Mouse (Mus musculus) erythroblast, embryonic 14.5 days (primary cell): Measurements from ENCODE around the gene Gm28557. TPM values are rescaled to one million over a fixed set of nuclear protein-coding genes. Genes with fewer than 3 reads are reported as not detected.

Experiments used
- H3K27me3 ChIP-seq: 2 replicates; pipeline ENCODE4 v1.6.1; 2012; ENCODE audit warnings: inconsistent platforms; ENCODE audit not compliant: control insufficient read depth
- H3K36me3 ChIP-seq: 2 replicates; pipeline ENCODE4 v1.6.1; 2012; ENCODE audit warnings: mild to moderate bottlenecking, inconsistent platforms; ENCODE audit not compliant: control insufficient read depth
- H3K4me1 ChIP-seq: 2 replicates; pipeline ENCODE4 v1.6.1; 2012; ENCODE audit warnings: inconsistent platforms; ENCODE audit not compliant: control insufficient read depth
- H3K4me3 ChIP-seq: replicated peaks from 2 replicates; pipeline ENCODE3; 2012; ENCODE audit warnings: moderate library complexity, mild to moderate bottlenecking, inconsistent platforms
- H3K9me3 ChIP-seq: 2 replicates; pipeline ENCODE4 v1.6.1; 2012; ENCODE audit warnings: low read length, inconsistent platforms, mixed read lengths; ENCODE audit not compliant: control insufficient read depth
- GATA1 ChIP-seq: IDR thresholded peaks from 2 replicates; pipeline ENCODE4 v1.6.1; 2012; ENCODE audit warnings: low read length, inconsistent platforms, mixed read lengths
- TAL1 ChIP-seq: IDR thresholded peaks from 3 replicates; pipeline ENCODE4 v1.6.1; 2012; ENCODE audit warnings: low read length, inconsistent platforms, mixed read lengths
- polyA plus RNA-seq: library from polyadenylated mRNA; stranded (reverse); fragments of >175 nt; gene quantifications from 2 replicates; pipeline ENCODE4 v1.2.3, GENCODE M21; 2012

The Gm28557 gene
- polyA plus RNA-seq, 1 experiment = 0.04 TPM

DNA sequence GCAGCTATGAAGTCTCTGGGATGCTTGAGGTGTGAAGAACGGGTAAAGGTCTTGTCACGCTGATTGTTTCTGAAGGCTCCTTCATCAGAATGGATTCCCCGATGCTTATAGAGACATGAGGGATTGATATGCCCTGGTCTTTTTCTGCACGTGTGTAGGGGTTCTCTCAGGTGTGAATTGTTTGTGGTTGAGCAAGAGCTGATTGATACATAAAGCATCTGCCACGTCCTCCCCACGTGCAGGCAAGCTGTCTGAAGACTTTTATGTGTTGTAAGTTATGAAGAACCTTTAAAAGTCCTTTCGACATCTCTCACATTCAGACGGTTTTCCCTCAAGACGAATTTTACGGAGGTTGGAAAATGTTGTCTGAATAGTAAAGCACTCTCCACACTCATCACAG lies 10.5 kb downstream of the Gm28557 start, which contains the start of gene Zfp708:
Gene Zfp708, minus strand, starts transcription at position 101 of the 400 bp plus-strand sequence.
- TF ChIP-seq TAL1 = no peak
- no peak for TF ChIP-seq GATA1
- Histone ChIP-seq H3K4me3 (no peak within 1 kb of the TSS), H3K9me3 (no peaks in the 10 kb centered on the region), H3K27me3 (no peaks in the 10 kb centered on the region), H3K36me3 (peaks cover 35% of the 10 kb centered on the region), H3K4me1 (no peaks in the 10 kb centered on the region)

DNA sequence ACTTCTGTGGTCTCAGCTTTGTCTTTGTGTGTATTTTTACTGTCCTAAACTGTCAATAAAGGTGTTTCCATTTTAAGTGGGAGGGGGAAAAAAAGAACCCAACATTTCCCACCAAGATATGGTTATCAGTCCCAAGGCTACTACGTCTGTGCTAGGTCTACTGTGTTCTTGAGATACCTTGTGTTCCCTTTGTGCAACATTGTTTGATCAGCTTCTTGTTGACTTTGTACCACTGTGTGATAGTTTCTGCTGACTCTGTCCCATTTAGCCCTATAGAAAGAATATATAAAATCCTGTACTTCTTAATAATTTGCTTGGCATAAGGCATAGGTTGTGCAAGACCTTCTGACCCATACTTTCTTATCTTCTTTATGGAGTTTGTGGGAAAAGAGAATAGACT lies 18.2 kb downstream of the Gm28557 start:
- H3K36me3 ChIP-seq = no peaks in the 10 kb centered on the region; the same call in none of the 2 replicates
- TF ChIP-seq TAL1 (no peak), GATA1 (no peak)
- no peaks in the 10 kb centered on the region for H3K27me3 ChIP-seq
- H3K4me3 ChIP-seq = no peak overlapping the region
- H3K9me3 ChIP-seq = no peaks in the 10 kb centered on the region
- no peaks in the 10 kb centered on the region for H3K4me1 ChIP-seq

DNA sequence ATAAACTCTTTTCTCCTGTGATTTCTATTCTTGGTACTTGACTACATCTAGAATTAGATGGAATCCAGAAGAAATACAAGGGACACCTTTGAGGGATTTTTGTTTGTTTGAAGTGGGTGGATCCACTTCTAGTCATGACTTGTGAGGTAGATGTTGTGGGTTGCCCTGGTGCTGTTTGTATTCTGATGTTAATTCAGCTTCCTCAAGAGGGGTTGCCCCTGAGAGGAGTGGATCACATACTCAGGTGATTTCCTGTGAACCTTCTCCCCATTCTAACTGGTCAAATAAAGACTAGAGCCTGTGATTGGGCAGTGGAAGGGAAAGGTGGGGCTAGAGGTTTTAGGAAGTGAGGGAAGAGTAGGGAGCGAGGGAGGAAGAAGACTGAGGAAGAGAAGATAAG lies 26.5 kb downstream of the Gm28557 start:
- Histone ChIP-seq H3K4me3 (peak overlapping the region; percentile 67), H3K36me3 (peaks cover 2% of the 10 kb centered on the region), H3K9me3 (no peaks in the 10 kb centered on the region), H3K4me1 (peaks cover 19% of the 10 kb centered on the region), H3K27me3 (no peaks in the 10 kb centered on the region)
- TF ChIP-seq GATA1 (no peak), TAL1 (no peak)

DNA sequence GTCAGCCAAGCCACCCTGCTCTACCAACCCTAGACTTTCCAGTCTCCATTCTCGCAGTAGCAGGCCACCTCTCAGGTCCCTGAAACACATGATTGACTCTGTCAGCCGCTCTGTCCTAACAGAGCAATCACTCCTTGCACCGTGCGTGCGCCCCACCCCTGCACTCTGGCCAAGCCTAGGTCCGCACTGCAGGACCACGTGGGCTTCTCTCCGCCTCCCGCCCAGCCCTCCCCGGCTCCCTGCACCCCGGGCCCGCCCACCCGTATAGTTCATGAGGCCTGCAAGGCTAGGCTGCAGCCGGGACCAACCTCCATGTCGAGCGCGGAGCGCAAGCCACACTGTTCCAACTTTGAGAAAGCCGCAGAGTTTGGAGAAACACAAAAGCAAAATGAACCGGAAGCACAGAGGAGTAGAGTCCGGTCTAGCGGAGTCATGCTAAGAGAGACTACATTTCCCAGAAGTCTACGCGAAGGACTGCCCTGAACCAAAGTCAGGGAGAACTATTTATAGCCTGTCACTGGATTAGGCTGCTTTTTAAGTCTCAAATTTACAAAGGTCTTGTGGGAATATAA lies 27.2 kb downstream of the Gm28557 start:
- H3K9me3 ChIP-seq = no peaks in the 10 kb centered on the region
- peaks cover 2% of the 10 kb centered on the region for H3K36me3 ChIP-seq
- H3K4me1 ChIP-seq = peaks cover 19% of the 10 kb centered on the region
- no peaks in the 10 kb centered on the region for H3K27me3 ChIP-seq
- TF ChIP-seq TAL1 (no peak), GATA1 (no peak)
- H3K4me3 ChIP-seq = peak overlapping the region; percentile 67

DNA sequence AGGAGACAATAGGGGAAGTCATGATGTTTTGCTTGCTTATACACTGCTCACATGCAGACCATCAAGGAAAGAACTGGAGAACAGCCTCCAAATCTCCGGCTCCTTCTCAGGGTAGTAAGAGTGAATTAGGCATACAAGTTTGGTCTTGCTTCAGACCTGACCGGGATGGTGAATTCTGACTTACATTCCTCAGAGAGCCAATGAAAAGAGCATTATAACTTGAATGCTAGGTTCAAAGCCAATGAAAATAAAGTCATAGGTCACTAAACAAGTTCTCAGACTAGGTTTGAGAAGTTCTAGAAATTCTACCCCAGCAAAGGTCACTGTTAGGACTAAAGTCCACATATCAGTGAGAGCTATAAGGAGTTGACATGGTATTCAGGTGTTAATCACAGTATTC lies 31.2 kb downstream of the Gm28557 start:
- peaks cover 3% of the 10 kb centered on the region for H3K9me3 ChIP-seq
- H3K36me3 ChIP-seq = peaks cover 10% of the 10 kb centered on the region

DNA sequence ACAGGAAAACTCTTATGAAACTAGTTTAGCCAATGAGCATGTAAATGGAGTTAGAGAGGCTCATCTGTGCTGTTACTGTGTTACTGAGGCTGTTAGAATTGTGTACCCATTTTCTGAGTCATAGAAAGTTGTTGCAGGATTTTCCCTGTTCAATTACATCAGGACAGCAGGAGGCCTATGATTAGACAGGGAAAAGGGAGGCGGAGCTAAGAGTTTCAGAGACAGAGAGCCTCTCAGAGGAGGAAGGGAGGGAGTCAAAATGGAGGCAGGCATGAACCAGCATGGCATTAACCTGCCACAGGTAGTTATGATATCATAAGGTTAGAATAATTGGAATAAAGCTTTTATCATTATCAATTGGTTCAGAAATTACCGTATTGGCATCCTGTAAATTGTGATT lies 35.6 kb downstream of the Gm28557 start:
- Histone ChIP-seq H3K4me3 (no peak overlapping the region), H3K36me3 (peaks cover 25% of the 10 kb centered on the region), H3K9me3 (peaks cover 17% of the 10 kb centered on the region), H3K27me3 (no peaks in the 10 kb centered on the region), H3K4me1 (no peaks in the 10 kb centered on the region)
- TF ChIP-seq TAL1 (no peak), GATA1 (no peak)

More for the DNA sequence above, 31.2 kb downstream of the Gm28557 start:
- TF ChIP-seq GATA1 = no peak
- TF ChIP-seq TAL1 = no peak
- Histone ChIP-seq H3K4me3 (no peak overlapping the region), H3K4me1 (peaks cover 18% of the 10 kb centered on the region), H3K27me3 (no peaks in the 10 kb centered on the region)

DNA sequence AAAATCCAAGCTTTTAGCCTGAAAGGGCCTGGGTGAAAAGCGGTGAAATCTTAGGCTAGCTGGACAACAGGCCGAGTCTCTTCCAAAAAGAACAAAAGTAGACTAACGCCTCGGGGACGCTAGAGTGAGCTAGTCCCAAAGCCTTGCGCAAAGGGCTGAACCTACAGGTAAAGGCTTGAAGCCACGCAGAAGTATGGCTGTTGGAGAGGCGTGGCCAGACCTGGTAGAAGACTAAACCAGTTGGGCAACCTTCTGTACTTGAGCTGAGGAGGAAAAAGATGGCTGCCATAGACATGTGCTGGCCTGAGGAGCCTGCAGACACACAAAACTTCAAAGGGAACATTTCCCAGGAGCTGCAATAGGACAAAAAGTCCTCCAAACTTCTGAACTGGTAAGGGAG lies 43.0 kb downstream of the Gm28557 start:
- peaks cover 13% of the 10 kb centered on the region for H3K4me1 ChIP-seq
- H3K9me3 ChIP-seq = peaks cover 5% of the 10 kb centered on the region
- TF ChIP-seq TAL1 = no peak
- no peak for TF ChIP-seq GATA1
- no peak overlapping the region for H3K4me3 ChIP-seq
- no peaks in the 10 kb centered on the region for H3K27me3 ChIP-seq
- H3K36me3 ChIP-seq = peaks cover 7% of the 10 kb centered on the region

DNA sequence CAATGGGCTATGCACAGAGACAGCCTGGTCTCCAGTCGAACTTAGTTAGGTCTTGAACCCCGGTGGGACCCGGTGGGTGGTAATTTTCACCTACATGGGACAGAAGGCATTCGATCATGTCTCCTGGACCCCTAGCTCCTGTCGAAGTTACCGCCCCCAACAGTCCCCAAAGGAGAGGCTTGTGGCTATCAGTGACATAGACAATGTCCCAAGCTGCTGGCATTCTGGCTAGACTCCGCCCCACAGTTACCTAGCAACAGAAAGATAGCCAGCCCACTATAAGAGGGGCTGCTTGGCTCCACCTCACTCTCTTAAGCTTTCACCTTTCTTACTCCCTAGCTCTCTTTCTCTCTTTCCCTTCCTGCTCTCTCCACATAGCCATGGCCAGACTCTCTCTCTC lies 46.0 kb downstream of the Gm28557 start:
- Histone ChIP-seq H3K4me1 (peaks cover 19% of the 10 kb centered on the region), H3K36me3 (no peaks in the 10 kb centered on the region), H3K4me3 (no peak overlapping the region), H3K27me3 (no peaks in the 10 kb centered on the region), H3K9me3 (no peaks in the 10 kb centered on the region)
- TF ChIP-seq GATA1 (no peak), TAL1 (no peak)

DNA sequence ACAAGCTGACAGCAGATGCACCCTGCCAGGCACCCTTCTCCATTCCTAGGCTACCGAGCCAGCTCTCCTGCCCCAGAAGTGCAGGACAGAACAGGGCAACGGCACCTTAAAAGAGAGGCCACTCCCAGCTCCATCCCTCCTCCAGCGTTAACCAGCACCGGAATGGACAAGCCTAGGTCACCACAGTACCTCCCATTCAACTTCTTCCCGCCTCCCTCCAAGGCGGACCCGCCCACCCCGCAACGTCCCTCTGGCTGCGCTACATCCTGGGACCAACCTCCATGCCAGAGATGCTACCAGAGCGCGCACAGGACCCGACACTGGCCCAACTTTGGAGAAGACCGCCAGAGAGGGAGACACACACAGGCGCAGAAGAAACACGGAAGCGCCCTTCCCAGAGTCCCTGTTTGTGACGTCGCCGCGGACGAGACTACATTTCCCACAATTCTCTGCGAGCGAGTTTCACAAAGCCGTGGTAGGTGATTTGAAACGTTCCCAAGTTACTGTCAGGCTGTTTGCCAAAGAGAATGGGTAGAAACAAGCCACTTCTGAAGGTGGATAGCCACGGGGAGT lies 47.5 kb downstream of the Gm28557 start, which contains the start of gene Zfp712:
Gene Zfp712, minus strand, starts transcription at position 385 of the 573 bp plus-strand sequence.
- Histone ChIP-seq H3K9me3 (no peaks in the 10 kb centered on the region), H3K4me1 (peaks cover 19% of the 10 kb centered on the region), H3K4me3 (peak within 1 kb of the TSS; percentile 95), H3K36me3 (no peaks in the 10 kb centered on the region), H3K27me3 (no peaks in the 10 kb centered on the region)
- TF ChIP-seq GATA1 (no peak), TAL1 (no peak)
